Mouse (Mus musculus) left cerebral cortex, adult 2 months (tissue): Measurements from ENCODE around the gene Eif6. TPM values are rescaled to one million over a fixed set of nuclear protein-coding genes. Genes with fewer than 3 reads are reported as not detected.

Experiments used
- DNase-seq, 2 experiments: peaks; one replicate each; pipeline ENCODE4 v3.0.0; 2021 to 2022; ENCODE audit warnings: low spot score in 2 of 2, mixed read lengths in 1 of 2; ENCODE audit errors: extremely low spot score in 1 of 2
- H3K27ac ChIP-seq: fragments of 200-600 bp; 2 replicates; pipeline ENCODE4 v1.8.1; 2022
- H3K4me3 ChIP-seq: fragments of 200-600 bp; 2 replicates; pipeline ENCODE4 v1.8.1; 2022
- CTCF ChIP-seq: fragments of 200-600 bp; IDR thresholded peaks from 2 replicates; pipeline ENCODE4 v1.8.1; 2022; ENCODE audit warnings: antibody characterized with exemption, mild to moderate bottlenecking, moderate library complexity
- intact Hi-C: fragments of 180-260 bp; cut with DNase I; formaldehyde crosslinking; loops from one replicate; pipeline ENCODE4 v1.15.1; 2025
- total RNA-seq, 2 experiments: library from RNA; stranded (reverse); gene quantifications; 2 replicates each; pipeline ENCODE4 v1.2.3; 2021

Eif6 gene
- total RNA-seq, 2 experiments from 2014 or later: 67.0 to 71.0 TPM

- H3K4me3 ChIP-seq: no peak overlapping the region
- intact Hi-C loops: no loop called here
- DNase-seq: no peak
- TF ChIP-seq CTCF: no peak
- H3K27ac ChIP-seq: no peak overlapping the region
Observed at GRCm38 (mm10) chr2:155805925-155806255, 20.8 kb downstream of the Eif6 start.

GRCm38 (mm10) chr2:155805231-155805924 lies 21.3 kb downstream of the Eif6 start:
- TF ChIP-seq CTCF: no peak
- no peak for DNase-seq
- H3K27ac ChIP-seq: no peak overlapping the region
- H3K4me3 ChIP-seq: no peak overlapping the region
- intact Hi-C loops: no loop called here

DNA sequence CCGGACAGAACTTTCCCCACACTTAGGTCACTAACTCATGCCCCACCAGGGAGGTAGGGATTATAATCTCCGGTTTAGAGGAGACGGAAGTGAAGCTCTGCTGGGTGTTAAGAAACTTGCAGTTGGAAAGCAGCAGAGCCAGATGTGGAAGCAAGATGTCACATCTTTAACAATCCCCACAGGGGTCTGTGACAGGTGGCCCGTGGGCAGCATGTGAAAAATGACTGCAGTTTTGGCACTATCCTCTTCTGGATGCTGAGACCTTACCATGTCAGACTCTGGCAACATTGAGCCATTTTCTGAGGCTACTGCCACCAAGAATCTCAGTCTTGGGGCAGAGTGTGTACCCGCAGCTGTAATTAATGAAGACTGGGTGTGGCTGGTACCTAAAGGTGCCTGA lies 22.7 kb downstream of the Eif6 start:
- no peak for DNase-seq
- H3K27ac ChIP-seq: no peak overlapping the region
- intact Hi-C loops: no loop called here
- TF ChIP-seq CTCF: no peak
- H3K4me3 ChIP-seq: no peak overlapping the region

- intact Hi-C loops: no loop called here
- peak; percentile 49 for TF ChIP-seq CTCF
- Histone ChIP-seq H3K27ac (no peak overlapping the region), H3K4me3 (no peak overlapping the region)
- no peak for DNase-seq
Observed at GRCm38 (mm10) chr2:155802761-155803160, 24.0 kb downstream of the Eif6 start.

DNA sequence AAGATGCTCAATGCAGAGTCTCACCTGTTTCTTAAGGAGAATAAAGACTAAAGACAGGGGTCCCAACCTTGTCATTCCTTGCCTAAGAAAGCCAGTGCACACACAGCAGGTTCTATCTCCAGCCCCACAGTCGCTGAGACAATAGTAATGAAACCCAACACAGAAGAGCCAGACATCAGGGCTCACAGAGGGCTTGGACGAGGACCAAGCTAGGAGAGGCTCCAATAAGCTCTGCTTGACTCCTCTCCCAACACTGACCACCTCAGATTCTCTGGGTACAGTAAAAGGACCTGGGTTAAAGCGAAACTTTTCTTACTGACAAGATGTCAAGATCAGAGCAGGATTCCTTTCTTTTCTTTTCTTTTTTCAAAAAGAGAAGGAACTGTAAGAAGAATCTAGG lies 28.1 kb downstream of the Eif6 start:
- no peak for TF ChIP-seq CTCF

DNA sequence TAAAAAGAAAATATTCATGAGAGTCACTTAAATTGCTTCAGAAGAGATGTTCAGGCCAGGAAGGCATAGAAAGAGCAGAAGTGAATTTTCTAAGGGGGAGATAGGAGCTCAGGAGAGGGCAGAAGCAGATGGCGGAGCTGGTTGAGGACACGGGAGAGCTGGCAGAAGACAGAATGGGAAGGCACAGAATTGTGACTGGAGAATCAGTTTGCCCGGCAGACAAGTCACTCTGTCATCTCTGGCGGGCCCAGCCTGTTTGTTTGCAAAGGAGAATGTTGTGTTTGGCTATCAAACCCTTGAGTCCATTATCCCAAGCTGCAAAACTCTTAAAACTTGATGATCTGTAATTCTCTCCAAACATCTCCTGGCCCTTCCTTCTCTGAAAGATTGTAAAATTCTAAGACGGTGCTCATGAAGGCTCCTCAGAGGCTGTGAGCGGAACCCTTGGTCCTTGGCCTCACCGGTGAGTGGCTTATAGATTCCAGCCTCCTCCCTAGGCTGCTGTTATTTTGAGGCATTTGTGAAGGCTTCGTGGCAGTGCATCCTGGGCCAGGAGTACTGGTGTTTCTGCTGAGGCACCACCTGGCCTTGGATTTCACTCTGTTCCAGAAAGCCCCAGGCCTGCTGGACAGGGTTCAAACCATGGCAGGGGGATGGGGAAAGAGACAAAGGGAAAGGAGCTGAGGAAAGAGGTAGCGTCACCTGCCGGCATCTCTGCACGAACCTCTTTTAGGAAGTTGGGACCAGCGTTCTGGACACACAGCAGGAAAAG lies 31.9 kb downstream of the Eif6 start:
- TF ChIP-seq CTCF: no peak
- H3K4me3 ChIP-seq: no peak overlapping the region
- DNase-seq: no peak
- intact Hi-C loops: no loop called here
- H3K27ac ChIP-seq: no peak overlapping the region

More for the DNA sequence above, 28.1 kb downstream of the Eif6 start:
- intact Hi-C loops: no loop called here
- no peak overlapping the region for H3K27ac ChIP-seq
- DNase-seq: no peak
- no peak overlapping the region for H3K4me3 ChIP-seq

DNA sequence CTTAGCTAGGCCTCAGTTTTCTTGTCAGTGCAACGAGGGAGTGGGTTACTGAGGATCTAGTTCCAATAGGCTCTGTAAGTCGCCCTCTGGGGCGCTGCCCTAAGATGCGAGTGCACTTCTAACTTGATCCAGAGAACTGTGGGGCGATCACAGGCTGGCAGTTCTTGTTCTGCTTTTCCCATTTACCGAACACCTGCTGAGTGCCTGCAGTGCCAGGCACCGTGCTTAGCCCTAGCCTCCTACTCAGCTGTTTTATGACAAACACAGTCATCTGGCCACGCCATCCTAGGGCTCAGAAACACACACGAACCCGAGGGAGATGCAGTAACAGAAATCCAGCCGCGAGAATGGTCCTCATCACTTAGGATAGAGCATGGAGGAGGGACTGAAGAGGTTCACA lies 33.8 kb downstream of the Eif6 start:
- no peak overlapping the region for H3K4me3 ChIP-seq
- TF ChIP-seq CTCF: no peak
- DNase-seq: no peak
- intact Hi-C loops: no loop called here
- H3K27ac ChIP-seq: no peak overlapping the region

GRCm38 (mm10) chr2:155787949-155788931 lies 38.5 kb downstream of the Eif6 start:
- DNase-seq: no peak
- TF ChIP-seq CTCF: no peak
- Histone ChIP-seq H3K4me3 (no peak overlapping the region), H3K27ac (no peak overlapping the region)
- intact Hi-C loops: no loop called here

GRCm38 (mm10) chr2:155786905-155787304 lies 39.8 kb downstream of the Eif6 start:
- H3K27ac ChIP-seq: no peak overlapping the region
- intact Hi-C loops: no loop called here

GRCm38 (mm10) chr2:155784534-155784933 lies 42.2 kb downstream of the Eif6 start:
- peak; percentile 27 to 61 for DNase-seq
- no peak overlapping the region for H3K4me3 ChIP-seq
- no peak overlapping the region for H3K27ac ChIP-seq
- no peak for TF ChIP-seq CTCF
- intact Hi-C loops: no loop called here

More at GRCm38 (mm10) chr2:155786905-155787304, 39.8 kb downstream of the Eif6 start:
- no peak overlapping the region for H3K4me3 ChIP-seq
- no peak for TF ChIP-seq CTCF
- no peak for DNase-seq

- DNase-seq: no peak
- no peak for TF ChIP-seq CTCF
- Histone ChIP-seq H3K4me3 (no peak overlapping the region), H3K27ac (no peak overlapping the region)
- intact Hi-C loops: loop anchor here (5.0 kb wide), 1 partner anchor 33 kb away; no protein-coding TSS in a partner anchor
Observed at GRCm38 (mm10) chr2:155779506-155779905, 47.2 kb downstream of the Eif6 start.
